Mouse (Mus musculus): ENCODE measurements around the gene Tex30. TPM values are rescaled to one million over a fixed set of nuclear protein-coding genes. Genes with fewer than 3 reads are reported as not detected.

Gene Tex30
- total RNA-seq (2014; rRNA removed; ENCODE audit: low replicate concordance) (17.7 and 54.1 TPM in 2 replicates), polyA plus RNA-seq (2015; fragmentation: Nextera tagmentation; extraction: Ambion mirVana) (35.5 and 42.7 TPM in 2 replicates)

GRCm38 (mm10) chr1:44102259-44102717 lies at the start of gene Tex30:
Gene Tex30 (minus strand): TSS chr1:44102441.
- under 1% methylated on average over 45 of the region's 55 CpGs for WGBS
- H3K4me1 ChIP-seq (ENCODE audit: control insufficient read depth, insufficient read depth) = peaks cover 5% of the 10 kb centered on the region; the same call in 1 of the 2 replicates
- H3K27me3 ChIP-seq (ENCODE audit: control insufficient read depth, insufficient read depth, low read length) = no peaks in the 10 kb centered on the region
- peak within 1 kb of the TSS; percentile 97 for H3K27ac ChIP-seq (ENCODE audit: low read depth)
- DNase-seq (ENCODE audit: low spot score) (peak; percentile 95), ATAC-seq (ENCODE audit: insufficient read depth, low read depth) (peak; percentile 98)
- peak within 1 kb of the TSS; percentile 89 for H3K4me2 ChIP-seq (ENCODE audit: low read depth, low read length)
- peak within 1 kb of the TSS; percentile 85 for H3K9ac ChIP-seq (replicated peaks; ENCODE audit: low read depth, low read length)
- H3K9me3 ChIP-seq (replicated peaks; ENCODE audit: control insufficient read depth, low read length) = no peaks in the 10 kb centered on the region
- H3K36me3 ChIP-seq (replicated peaks; ENCODE audit: control insufficient read depth, insufficient read depth, low read length) = peaks cover 19% of the 10 kb centered on the region
- TF ChIP-seq CTCF (IDR thresholded peaks at IDR 0.05; ENCODE audit: low read depth) (no peak), EP300 (IDR thresholded peaks at IDR 0.05; ENCODE audit: low read depth) (0 out of 2 replicates have a peak, but pooled peaks have one; percentile 51)
- H3K4me3 ChIP-seq (ENCODE audit: low read depth, low read length) = peak within 1 kb of the TSS; percentile 97

- H3K4me1 ChIP-seq (ENCODE audit: control insufficient read depth, insufficient read depth) = peaks cover 4% of the 10 kb centered on the region; the same call in 1 of the 2 replicates
- 38% methylated on average over 6 of the region's 6 CpGs for WGBS
- peak overlapping the region; percentile 66 for H3K4me2 ChIP-seq (ENCODE audit: low read depth, low read length)
- H3K27me3 ChIP-seq (ENCODE audit: control insufficient read depth, insufficient read depth, low read length) = no peaks in the 10 kb centered on the region
- no peaks in the 10 kb centered on the region for H3K36me3 ChIP-seq (replicated peaks; ENCODE audit: control insufficient read depth, insufficient read depth, low read length)
- H3K27ac ChIP-seq (ENCODE audit: low read depth) = 0 out of 2 replicates have a peak overlapping the region, but pooled peaks have one; percentile 93
- H3K9me3 ChIP-seq (replicated peaks; ENCODE audit: control insufficient read depth, low read length) = no peaks in the 10 kb centered on the region
- DNase-seq (ENCODE audit: low spot score) (no peak), ATAC-seq (ENCODE audit: insufficient read depth, low read depth) (no peak)
- H3K4me3 ChIP-seq (ENCODE audit: low read depth, low read length) = peak overlapping the region; percentile 83
- peak overlapping the region; percentile 84 for H3K9ac ChIP-seq (replicated peaks; ENCODE audit: low read depth, low read length)
- TF ChIP-seq CTCF (IDR thresholded peaks at IDR 0.05; ENCODE audit: low read depth) (0 out of 2 replicates have a peak, but pooled peaks have one; percentile 1), EP300 (IDR thresholded peaks at IDR 0.05; ENCODE audit: low read depth) (no peak)
Observed at GRCm38 (mm10) chr1:44148706-44149105, 46.5 kb upstream of the Tex30 start.

- Histone ChIP-seq H3K27me3 (ENCODE audit: control insufficient read depth, insufficient read depth, low read length) (no peaks in the 10 kb centered on the region), H3K4me3 (ENCODE audit: low read depth, low read length) (peak within 1 kb of the TSS; percentile 83), H3K4me1 (ENCODE audit: control insufficient read depth, insufficient read depth) (peaks cover 4% of the 10 kb centered on the region; the same call in 1 of the 2 replicates), H3K27ac (ENCODE audit: low read depth) (peak within 1 kb of the TSS; percentile 93), H3K9me3 (replicated peaks; ENCODE audit: control insufficient read depth, low read length) (no peaks in the 10 kb centered on the region), H3K9ac (replicated peaks; ENCODE audit: low read depth, low read length) (peak within 1 kb of the TSS; percentile 84), H3K36me3 (replicated peaks; ENCODE audit: control insufficient read depth, insufficient read depth, low read length) (peaks cover 7% of the 10 kb centered on the region), H3K4me2 (ENCODE audit: low read depth, low read length) (peak within 1 kb of the TSS; percentile 66)
- TF ChIP-seq EP300 (IDR thresholded peaks at IDR 0.05; ENCODE audit: low read depth) (peak; percentile 57; the same call in 1 of the 2 replicates), CTCF (IDR thresholded peaks at IDR 0.05; ENCODE audit: low read depth) (no peak)
- DNase-seq (ENCODE audit: low spot score) (peak; percentile 94), ATAC-seq (ENCODE audit: insufficient read depth, low read depth) (peak; percentile 96)
- under 1% methylated on average over 66 of the region's 66 CpGs for WGBS
Observed at GRCm38 (mm10) chr1:44147563-44148381, 45.5 kb upstream of the Tex30 start, which contains the start of gene Ercc5. Gene Ercc5 (plus strand): TSS chr1:44147744.

GRCm38 (mm10) chr1:44142747-44143146 lies 40.5 kb upstream of the Tex30 start:
- TF ChIP-seq CTCF (IDR thresholded peaks at IDR 0.05; ENCODE audit: low read depth) (no peak), EP300 (IDR thresholded peaks at IDR 0.05; ENCODE audit: low read depth) (no peak)

GRCm38 (mm10) chr1:44140232-44140631 lies 38.0 kb upstream of the Tex30 start:
- Histone ChIP-seq H3K36me3 (replicated peaks; ENCODE audit: control insufficient read depth, insufficient read depth, low read length) (peaks cover 47% of the 10 kb centered on the region), H3K27me3 (ENCODE audit: control insufficient read depth, insufficient read depth, low read length) (no peaks in the 10 kb centered on the region), H3K4me2 (ENCODE audit: low read depth, low read length) (no peak overlapping the region), H3K9ac (replicated peaks; ENCODE audit: low read depth, low read length) (no peak overlapping the region), H3K4me1 (ENCODE audit: control insufficient read depth, insufficient read depth) (no peaks in the 10 kb centered on the region), H3K4me3 (ENCODE audit: low read depth, low read length) (no peak overlapping the region), H3K27ac (ENCODE audit: low read depth) (no peak overlapping the region), H3K9me3 (replicated peaks; ENCODE audit: control insufficient read depth, low read length) (no peaks in the 10 kb centered on the region)
- TF ChIP-seq EP300 (IDR thresholded peaks at IDR 0.05; ENCODE audit: low read depth) = no peak
- no peak for TF ChIP-seq CTCF (IDR thresholded peaks at IDR 0.05; ENCODE audit: low read depth)
- DNase-seq (ENCODE audit: low spot score) (no peak), ATAC-seq (ENCODE audit: insufficient read depth, low read depth) (no peak)
- WGBS = 81% methylated on average over 4 of the region's 4 CpGs

More at GRCm38 (mm10) chr1:44142747-44143146, 40.5 kb upstream of the Tex30 start:
- Histone ChIP-seq H3K4me3 (ENCODE audit: low read depth, low read length) (no peak overlapping the region), H3K4me2 (ENCODE audit: low read depth, low read length) (no peak overlapping the region), H3K27me3 (ENCODE audit: control insufficient read depth, insufficient read depth, low read length) (no peaks in the 10 kb centered on the region), H3K27ac (ENCODE audit: low read depth) (no peak overlapping the region), H3K36me3 (replicated peaks; ENCODE audit: control insufficient read depth, insufficient read depth, low read length) (peaks cover 35% of the 10 kb centered on the region), H3K9me3 (replicated peaks; ENCODE audit: control insufficient read depth, low read length) (no peaks in the 10 kb centered on the region), H3K4me1 (ENCODE audit: control insufficient read depth, insufficient read depth) (no peaks in the 10 kb centered on the region), H3K9ac (replicated peaks; ENCODE audit: low read depth, low read length) (no peak overlapping the region)
- no peak for ATAC-seq (ENCODE audit: insufficient read depth, low read depth)
- 79% methylated on average over 5 of the region's 5 CpGs for WGBS
- DNase-seq (ENCODE audit: low spot score) = no peak

Measured in heart, postnatal 0 days (tissue).